Mouse (Mus musculus): ENCODE measurements around the gene Lrrtm4. TPM values are rescaled to one million over a fixed set of nuclear protein-coding genes. Genes with fewer than 3 reads are reported as not detected.

The Lrrtm4 gene
- polyA plus RNA-seq, 1 experiment: 9.0 TPM

DNA sequence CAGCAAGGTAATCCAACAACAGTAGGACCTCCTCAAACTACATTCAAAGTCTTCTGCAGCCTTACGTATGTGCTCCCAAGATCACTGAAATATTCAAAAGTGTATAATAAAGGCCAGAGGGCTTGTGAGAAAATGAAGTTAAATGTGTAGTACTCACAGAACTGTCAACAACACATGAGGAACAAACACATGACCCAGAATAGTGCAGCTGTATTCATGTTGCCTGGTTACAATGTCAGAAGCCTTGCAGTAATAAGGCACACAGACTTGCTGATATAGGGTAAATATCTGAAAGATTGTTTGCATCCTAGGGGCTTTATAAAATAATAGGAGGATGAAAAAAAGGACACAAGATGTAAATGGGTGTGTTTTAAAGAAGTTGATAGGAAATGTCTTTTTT, 87.2 kb downstream of the Lrrtm4 start:
- Histone ChIP-seq H3K4me3 (replicated peaks; ENCODE audit: insufficient read depth, low read depth, low read length) (no peak overlapping the region), H3K27ac (ENCODE audit: insufficient read depth, low read length) (no peak overlapping the region), H3K27me3 (ENCODE audit: control insufficient read depth, insufficient read depth, low read length) (no peaks in the 10 kb centered on the region), H3K4me1 (ENCODE audit: control insufficient read depth, insufficient read depth, low read length) (no peaks in the 10 kb centered on the region)
- DNase-seq: no peak
- 95% methylated on average over 1 of the region's 1 CpGs for WGBS
- TF ChIP-seq CTCF (IDR thresholded peaks at IDR 0.05; ENCODE audit: borderline replicate concordance, insufficient read depth, low read depth, low read length) (no peak), POLR2A (IDR thresholded peaks at IDR 0.05; ENCODE audit: borderline replicate concordance, insufficient read depth, low read length) (no peak)

DNA sequence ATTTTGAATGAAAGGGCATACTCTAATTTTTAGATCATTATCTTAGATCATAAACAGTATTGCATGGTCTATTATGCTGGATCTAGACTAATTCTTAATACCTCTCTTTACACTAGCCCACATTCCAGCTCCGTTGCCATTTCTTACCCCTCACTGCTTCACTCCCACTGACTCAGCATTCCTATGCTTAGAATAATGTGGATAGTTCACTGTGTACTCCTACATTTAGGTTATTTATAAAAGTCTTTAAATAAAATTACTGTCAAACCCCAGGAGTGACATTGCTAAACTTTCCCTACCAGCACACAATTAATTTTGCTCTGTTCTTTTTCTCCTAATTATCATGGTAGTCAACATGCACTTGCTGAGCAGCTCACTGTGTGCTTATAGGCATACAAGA, 107.7 kb downstream of the Lrrtm4 start:
- 71% methylated on average over 1 of the region's 1 CpGs for WGBS
- no peak for TF ChIP-seq CTCF (IDR thresholded peaks at IDR 0.05; ENCODE audit: borderline replicate concordance, insufficient read depth, low read depth, low read length)
- TF ChIP-seq POLR2A (IDR thresholded peaks at IDR 0.05; ENCODE audit: borderline replicate concordance, insufficient read depth, low read length): no peak
- no peaks in the 10 kb centered on the region for H3K4me1 ChIP-seq (ENCODE audit: control insufficient read depth, insufficient read depth, low read length)
- no peak for DNase-seq
- H3K27me3 ChIP-seq (ENCODE audit: control insufficient read depth, insufficient read depth, low read length): no peaks in the 10 kb centered on the region
- H3K27ac ChIP-seq (ENCODE audit: insufficient read depth, low read length): no peak overlapping the region
- no peak overlapping the region for H3K4me3 ChIP-seq (replicated peaks; ENCODE audit: insufficient read depth, low read depth, low read length)

DNA sequence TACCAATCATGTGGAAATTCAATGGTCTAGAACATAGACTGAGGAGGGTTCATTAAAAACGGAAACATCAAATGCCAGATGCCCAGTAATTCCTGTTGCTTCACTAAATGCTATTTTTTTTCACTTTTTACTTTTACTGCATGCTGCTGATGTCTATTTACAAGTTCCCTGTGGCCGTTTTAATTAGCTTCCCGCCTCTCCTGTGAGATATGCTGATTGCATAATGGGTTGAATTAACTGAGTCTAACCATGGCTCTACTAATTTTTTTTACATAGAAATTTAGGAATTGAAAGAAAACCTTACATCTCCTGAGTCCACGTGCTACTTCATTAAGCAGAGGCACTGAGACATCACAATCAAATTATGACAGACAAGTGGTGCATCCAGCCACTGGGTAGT, 143.9 kb downstream of the Lrrtm4 start:
- H3K4me3 ChIP-seq (replicated peaks; ENCODE audit: insufficient read depth, low read depth, low read length): no peak overlapping the region
- H3K4me1 ChIP-seq (ENCODE audit: control insufficient read depth, insufficient read depth, low read length): no peaks in the 10 kb centered on the region
- 70% methylated on average over 4 of the region's 4 CpGs for whole genome bisulfite sequencing
- TF ChIP-seq CTCF (IDR thresholded peaks at IDR 0.05; ENCODE audit: borderline replicate concordance, insufficient read depth, low read depth, low read length) (no peak), POLR2A (IDR thresholded peaks at IDR 0.05; ENCODE audit: borderline replicate concordance, insufficient read depth, low read length) (no peak)
- H3K27me3 ChIP-seq (ENCODE audit: control insufficient read depth, insufficient read depth, low read length): no peaks in the 10 kb centered on the region
- no peak for DNase-seq
- H3K27ac ChIP-seq (ENCODE audit: insufficient read depth, low read length): no peak overlapping the region

DNA sequence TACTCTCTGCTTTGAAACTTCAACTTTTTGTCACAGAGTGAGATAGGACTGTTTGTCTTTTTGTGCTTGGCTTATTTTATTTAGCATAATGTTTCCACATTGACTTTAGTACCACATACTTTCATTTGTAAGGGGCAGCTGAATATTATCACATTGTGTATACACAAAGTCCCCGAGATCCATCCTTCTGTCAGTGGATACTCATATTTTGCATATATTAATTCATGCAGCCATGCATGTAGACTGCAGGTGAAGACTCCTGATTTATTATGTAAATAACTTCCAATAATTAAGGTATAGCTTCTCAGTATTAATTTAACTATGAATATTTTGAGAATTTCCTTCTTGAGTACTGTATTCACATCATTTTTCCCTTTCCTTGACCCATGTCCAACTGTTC, 163.2 kb downstream of the Lrrtm4 start:
- DNase-seq: no peak
- Histone ChIP-seq H3K4me3 (replicated peaks; ENCODE audit: insufficient read depth, low read depth, low read length) (no peak overlapping the region), H3K4me1 (ENCODE audit: control insufficient read depth, insufficient read depth, low read length) (no peaks in the 10 kb centered on the region), H3K27ac (ENCODE audit: insufficient read depth, low read length) (no peak overlapping the region), H3K27me3 (ENCODE audit: control insufficient read depth, insufficient read depth, low read length) (no peaks in the 10 kb centered on the region)
- WGBS: 93% methylated on average over 1 of the region's 1 CpGs
- TF ChIP-seq CTCF (IDR thresholded peaks at IDR 0.05; ENCODE audit: borderline replicate concordance, insufficient read depth, low read depth, low read length): no peak
- no peak for TF ChIP-seq POLR2A (IDR thresholded peaks at IDR 0.05; ENCODE audit: borderline replicate concordance, insufficient read depth, low read length)

DNA sequence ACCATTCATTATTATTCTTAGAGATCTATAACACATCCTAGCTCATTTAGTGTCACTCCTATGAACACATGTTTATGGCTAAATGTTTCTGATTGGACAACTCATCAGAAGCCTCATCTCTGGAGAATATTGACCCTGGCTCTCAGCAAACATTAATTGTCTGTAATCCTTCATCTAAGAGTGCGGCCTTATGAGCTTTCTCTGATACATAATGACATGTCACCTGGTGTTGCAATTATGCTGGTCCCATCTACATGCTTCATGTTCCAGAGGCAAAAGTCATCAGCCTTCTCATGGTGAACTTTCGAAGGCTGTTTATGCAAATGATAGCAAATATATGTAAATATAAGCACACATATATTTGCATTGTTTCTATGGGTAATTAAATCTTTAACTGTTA, 163.7 kb downstream of the Lrrtm4 start:
- Histone ChIP-seq H3K4me1 (ENCODE audit: control insufficient read depth, insufficient read depth, low read length) (no peaks in the 10 kb centered on the region), H3K4me3 (replicated peaks; ENCODE audit: insufficient read depth, low read depth, low read length) (no peak overlapping the region), H3K27ac (ENCODE audit: insufficient read depth, low read length) (no peak overlapping the region), H3K27me3 (ENCODE audit: control insufficient read depth, insufficient read depth, low read length) (no peaks in the 10 kb centered on the region)
- 91% methylated on average over 2 of the region's 2 CpGs for WGBS
- TF ChIP-seq CTCF (IDR thresholded peaks at IDR 0.05; ENCODE audit: borderline replicate concordance, insufficient read depth, low read depth, low read length) (no peak), POLR2A (IDR thresholded peaks at IDR 0.05; ENCODE audit: borderline replicate concordance, insufficient read depth, low read length) (no peak)
- DNase-seq: no peak

DNA sequence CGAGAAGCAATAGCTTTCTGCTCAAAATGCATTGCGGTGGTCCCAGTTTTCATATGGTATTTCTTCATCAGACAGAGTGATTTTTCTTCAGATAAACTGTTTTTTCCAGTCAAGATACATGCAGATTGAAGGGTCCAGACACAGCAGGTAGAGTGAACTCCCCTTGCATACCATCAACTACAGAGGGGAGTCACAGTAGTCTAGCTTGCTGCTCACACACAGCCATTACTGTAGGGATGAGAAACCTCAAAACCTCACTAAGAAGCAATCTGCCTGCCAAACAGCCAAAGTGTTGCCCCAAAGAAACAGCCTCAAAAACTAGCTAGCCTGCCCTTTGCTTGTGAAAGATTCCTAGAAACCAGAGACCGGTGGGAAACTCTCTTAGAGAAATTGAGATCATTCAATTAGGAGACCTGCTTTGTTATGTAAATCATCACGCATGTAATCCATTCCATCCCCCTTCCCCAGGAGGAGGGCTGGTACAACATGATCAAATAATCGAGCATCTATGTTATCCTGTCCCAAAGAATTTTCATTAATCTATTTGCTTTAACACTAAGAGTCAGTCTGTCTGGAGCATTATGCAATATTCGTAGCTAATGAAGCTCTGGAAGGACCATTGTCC, 166.9 kb downstream of the Lrrtm4 start:
- Histone ChIP-seq H3K27ac (ENCODE audit: insufficient read depth, low read length) (no peak overlapping the region), H3K4me3 (replicated peaks; ENCODE audit: insufficient read depth, low read depth, low read length) (no peak overlapping the region), H3K27me3 (ENCODE audit: control insufficient read depth, insufficient read depth, low read length) (no peaks in the 10 kb centered on the region), H3K4me1 (ENCODE audit: control insufficient read depth, insufficient read depth, low read length) (no peaks in the 10 kb centered on the region)
- DNase-seq: no peak
- no peak for TF ChIP-seq POLR2A (IDR thresholded peaks at IDR 0.05; ENCODE audit: borderline replicate concordance, insufficient read depth, low read length)
- WGBS: 55% methylated on average over 6 of the region's 6 CpGs

DNA sequence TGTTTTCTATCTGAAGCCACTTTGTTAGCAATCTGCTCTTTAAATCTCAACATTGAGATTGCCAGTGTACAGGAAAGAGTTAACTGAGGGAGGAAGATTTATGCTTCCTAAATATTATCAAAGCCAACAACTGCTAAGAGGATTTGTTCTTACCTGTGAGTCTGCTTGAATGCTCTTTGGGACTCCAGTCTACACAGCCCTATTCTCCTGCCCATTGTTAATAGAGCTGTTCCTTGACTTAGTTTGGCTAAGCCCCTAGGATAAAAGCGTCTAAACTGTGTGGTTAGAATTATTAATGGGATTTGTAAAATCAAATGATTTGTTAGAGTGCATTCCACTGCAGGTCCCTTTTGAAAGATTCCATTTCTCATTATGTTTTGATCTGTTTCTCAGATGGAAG, 168.1 kb downstream of the Lrrtm4 start:
- WGBS: 71% methylated on average over 1 of the region's 1 CpGs
- no peaks in the 10 kb centered on the region for H3K4me1 ChIP-seq (ENCODE audit: control insufficient read depth, insufficient read depth, low read length)
- no peak for TF ChIP-seq POLR2A (IDR thresholded peaks at IDR 0.05; ENCODE audit: borderline replicate concordance, insufficient read depth, low read length)
- no peak for TF ChIP-seq CTCF (IDR thresholded peaks at IDR 0.05; ENCODE audit: borderline replicate concordance, insufficient read depth, low read depth, low read length)
- DNase-seq: no peak
- H3K27ac ChIP-seq (ENCODE audit: insufficient read depth, low read length): no peak overlapping the region
- no peak overlapping the region for H3K4me3 ChIP-seq (replicated peaks; ENCODE audit: insufficient read depth, low read depth, low read length)
- no peaks in the 10 kb centered on the region for H3K27me3 ChIP-seq (ENCODE audit: control insufficient read depth, insufficient read depth, low read length)

DNA sequence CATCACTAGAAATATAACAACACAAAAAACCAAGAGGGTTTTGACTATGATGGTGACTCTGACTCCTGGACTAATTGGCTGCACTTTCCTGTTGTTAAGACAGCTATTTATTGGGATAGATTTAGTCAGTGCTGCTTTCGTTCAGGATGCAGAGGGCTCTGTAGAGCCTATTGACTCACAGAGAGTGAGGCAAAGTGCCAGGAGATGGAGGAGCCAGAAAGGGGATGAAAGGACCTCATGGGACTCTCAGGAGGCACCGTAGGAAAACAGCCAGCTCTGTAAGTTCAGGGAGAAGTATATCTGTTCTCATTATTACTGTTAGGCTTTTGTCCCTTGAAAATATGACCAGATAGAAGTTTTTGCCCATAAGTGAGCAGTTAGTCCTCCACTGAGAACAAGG, 190.8 kb downstream of the Lrrtm4 start:
- TF ChIP-seq POLR2A (IDR thresholded peaks at IDR 0.05; ENCODE audit: borderline replicate concordance, insufficient read depth, low read length): no peak
- TF ChIP-seq CTCF (IDR thresholded peaks at IDR 0.05; ENCODE audit: borderline replicate concordance, insufficient read depth, low read depth, low read length): no peak
- H3K27ac ChIP-seq (ENCODE audit: insufficient read depth, low read length): no peak overlapping the region
- H3K4me1 ChIP-seq (ENCODE audit: control insufficient read depth, insufficient read depth, low read length): no peaks in the 10 kb centered on the region
- WGBS: 5% methylated on average over 2 of the region's 2 CpGs
- H3K27me3 ChIP-seq (ENCODE audit: control insufficient read depth, insufficient read depth, low read length): no peaks in the 10 kb centered on the region
- DNase-seq: no peak
- H3K4me3 ChIP-seq (replicated peaks; ENCODE audit: insufficient read depth, low read depth, low read length): no peak overlapping the region
